Mouse (Mus musculus) forebrain, embryonic 12.5 days (tissue): ENCODE measurements around the gene Invs. TPM values are rescaled to one million over a fixed set of nuclear protein-coding genes. Genes with fewer than 3 reads are reported as not detected.
A peak's percentile ranks its signal among the peaks of the same experiment; 100 is the strongest.
"Not testable (repeated sequence)": the region's sequence is repeated elsewhere in the genome, so short reads cannot be mapped to it uniquely, and the experiment has no call there.

Source experiments
- ATAC-seq: fragments of 200-750 bp; cut with Nextera tagmentation; 2 replicates; pipeline ENCODE4 v1.8.0; 2017; ENCODE audit warnings: moderate TSS enrichment; ENCODE audit not compliant: low FRiP score
- H3K27ac ChIP-seq: fragments of 300-500 bp; sonication (generic); 2 replicates; pipeline ENCODE4 v1.5.1; 2016; ENCODE audit warnings: mild to moderate bottlenecking
- H3K27me3 ChIP-seq: fragments of 300-500 bp; sonication (generic); 2 replicates; pipeline ENCODE4 v1.6.1; 2016; ENCODE audit warnings: mild to moderate bottlenecking
- H3K36me3 ChIP-seq: fragments of 300-500 bp; sonication (generic); replicated peaks from 2 replicates; pipeline ENCODE4 v1.6.1; 2016; ENCODE audit warnings: mild to moderate bottlenecking
- H3K4me1 ChIP-seq: fragments of 300-500 bp; sonication (generic); 2 replicates; pipeline ENCODE4 v1.6.1; 2016
- H3K4me2 ChIP-seq: fragments of 300-500 bp; sonication (generic); 2 replicates; pipeline ENCODE4 v1.6.1; 2016; ENCODE audit warnings: mild to moderate bottlenecking, moderate library complexity
- H3K4me3 ChIP-seq: fragments of 300-500 bp; sonication (generic); replicated peaks from 2 replicates; pipeline ENCODE4 v1.5.1; 2016; ENCODE audit warnings: mild to moderate bottlenecking
- H3K9ac ChIP-seq: fragments of 300-500 bp; sonication (generic); 2 replicates; pipeline ENCODE4 v1.6.1; 2016; ENCODE audit warnings: mild to moderate bottlenecking
- H3K9me3 ChIP-seq: fragments of 300-500 bp; sonication (generic); 2 replicates; pipeline ENCODE4 v1.6.1; 2016
- whole genome bisulfite sequencing: fragments of 180-500 bp; shearing (Covaris S2); methylation state at CpG from one replicate; pipeline ENCODE4 v1.1.7; 2016; 5-methylcytosine and 5-hydroxymethylcytosine counted together
- polyA plus RNA-seq: library from polyadenylated mRNA; unstranded; fragments of >200 nt; fragmentation: Nextera tagmentation; extraction: Ambion mirVana; gene quantifications from 2 replicates; pipeline ENCODE4 v1.2.1, GENCODE M21; 2016

Invs gene
- polyA plus RNA-seq, 1 experiment from 2014 or later, result 10.5 TPM

GRCm38 (mm10) chr4:48334927-48335763 is 55.6 kb downstream of the Invs start:
- ATAC-seq, result peak; percentile 88
- no peaks in the 10 kb centered on the region for H3K36me3 ChIP-seq
- H3K4me3 ChIP-seq, result no peak overlapping the region
- H3K9me3 ChIP-seq, result no peaks in the 10 kb centered on the region
- H3K4me2 ChIP-seq, result no peak overlapping the region
- 3% methylated on average over 7 of the region's 7 CpGs for WGBS
- H3K27ac ChIP-seq, result no peak overlapping the region
- peaks cover 9% of the 10 kb centered on the region for H3K4me1 ChIP-seq
- no peak overlapping the region for H3K9ac ChIP-seq
- 0 out of 2 replicates have a peak, but pooled peaks cover 10% of the 10 kb centered on the region for H3K27me3 ChIP-seq

- Histone ChIP-seq H3K4me1 (no peaks in the 10 kb centered on the region), H3K9me3 (no peaks in the 10 kb centered on the region), H3K9ac (no peak overlapping the region), H3K4me3 (no peak overlapping the region), H3K27ac (no peak overlapping the region), H3K4me2 (no peak overlapping the region), H3K36me3 (no peaks in the 10 kb centered on the region), H3K27me3 (no peaks in the 10 kb centered on the region)
- WGBS, result 81% methylated on average over 4 of the region's 4 CpGs
- ATAC-seq, result no peak
Measured at GRCm38 (mm10) chr4:48342705-48343104, 63.1 kb downstream of the Invs start.

DNA sequence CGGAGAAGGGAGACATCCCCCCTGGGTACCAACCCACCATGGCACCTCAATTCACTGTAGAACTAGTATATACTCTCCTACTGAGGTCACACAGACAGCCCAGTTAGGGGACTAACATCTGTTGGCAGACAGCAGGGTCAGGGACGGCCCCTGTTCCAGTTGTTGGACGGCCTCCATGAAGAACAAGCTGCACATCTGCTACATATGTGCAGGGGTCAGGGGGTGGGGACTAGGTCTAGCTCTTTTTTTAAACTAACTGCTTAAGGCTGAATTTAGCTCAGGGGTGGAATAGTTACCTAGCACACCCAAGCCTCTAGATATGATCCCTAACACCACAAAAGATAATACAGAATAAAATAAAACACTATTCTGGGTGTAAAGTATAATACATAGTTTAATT is 82.8 kb downstream of the Invs start:
- ATAC-seq, result no peak
- H3K36me3 ChIP-seq, result no peaks in the 10 kb centered on the region
- H3K9ac ChIP-seq, result no peak overlapping the region
- H3K9me3 ChIP-seq, result peaks cover 3% of the 10 kb centered on the region; the same call in 1 of the 2 replicates
- no peak overlapping the region for H3K4me2 ChIP-seq
- no peak overlapping the region for H3K4me3 ChIP-seq
- H3K27me3 ChIP-seq, result no peaks in the 10 kb centered on the region
- no peak overlapping the region for H3K27ac ChIP-seq
- 81% methylated on average over 3 of the region's 3 CpGs for WGBS
- H3K4me1 ChIP-seq, result no peaks in the 10 kb centered on the region

- no peak overlapping the region for H3K27ac ChIP-seq
- H3K4me1 ChIP-seq, result no peaks in the 10 kb centered on the region
- H3K9ac ChIP-seq, result no peak overlapping the region
- H3K27me3 ChIP-seq, result no peaks in the 10 kb centered on the region
- no peak overlapping the region for H3K4me2 ChIP-seq
- peaks cover 3% of the 10 kb centered on the region; the same call in 1 of the 2 replicates for H3K9me3 ChIP-seq
- WGBS, result 83% methylated on average over 1 of the region's 1 CpGs
- no peak overlapping the region for H3K4me3 ChIP-seq
- ATAC-seq, result no peak
- no peaks in the 10 kb centered on the region for H3K36me3 ChIP-seq
Measured at GRCm38 (mm10) chr4:48371037-48371436, 91.5 kb downstream of the Invs start.

DNA sequence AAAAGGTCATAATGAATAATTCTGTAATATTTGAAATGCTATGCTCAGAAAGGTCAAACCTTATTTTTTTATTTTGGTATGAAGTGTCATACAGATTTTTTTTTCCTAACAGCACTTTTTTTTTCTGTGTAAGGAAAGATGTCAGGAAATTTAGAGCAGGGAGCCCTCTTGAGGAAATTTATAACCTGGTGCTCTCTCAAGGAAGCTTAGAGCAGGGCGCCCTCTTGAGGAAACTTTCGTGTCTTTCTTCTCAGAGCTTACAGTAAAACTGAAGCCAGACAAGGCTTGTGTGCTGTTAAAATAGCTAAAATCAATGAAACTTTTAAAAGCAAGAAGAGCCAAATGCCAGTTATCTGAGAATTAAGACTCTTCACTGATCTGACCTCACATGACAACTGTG is 101.4 kb downstream of the Invs start:
- ATAC-seq, result no peak
- no peak overlapping the region for H3K9ac ChIP-seq
- H3K27ac ChIP-seq, result no peak overlapping the region
- H3K4me3 ChIP-seq, result no peak overlapping the region
- WGBS, result 1% methylated on average over 2 of the region's 2 CpGs
- H3K4me2 ChIP-seq, result no peak overlapping the region
- H3K9me3 ChIP-seq, result no peaks in the 10 kb centered on the region
- no peaks in the 10 kb centered on the region for H3K4me1 ChIP-seq
- no peaks in the 10 kb centered on the region for H3K27me3 ChIP-seq
- no peaks in the 10 kb centered on the region for H3K36me3 ChIP-seq

DNA sequence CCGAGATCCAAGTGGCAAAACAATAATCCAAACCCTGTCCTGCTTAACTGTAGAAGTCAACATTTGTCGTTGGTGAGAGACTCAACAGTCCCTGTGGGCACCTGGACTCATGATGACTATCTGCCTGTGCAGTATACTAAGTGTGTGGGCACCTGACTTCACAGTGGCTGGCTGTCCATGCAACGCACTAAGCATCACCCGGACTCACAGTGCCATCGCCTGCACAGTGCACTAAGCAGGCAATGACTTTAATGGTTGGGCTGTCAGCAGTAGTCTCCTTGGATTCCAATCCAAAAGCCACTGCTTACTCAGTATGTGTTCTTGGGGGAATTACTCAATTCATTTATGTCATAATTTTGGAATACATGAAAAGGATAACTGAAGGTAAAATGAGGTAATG is 102.9 kb downstream of the Invs start:
- Histone ChIP-seq H3K27me3 (no peaks in the 10 kb centered on the region), H3K4me3 (no peak overlapping the region), H3K27ac (no peak overlapping the region), H3K9ac (no peak overlapping the region), H3K4me1 (no peaks in the 10 kb centered on the region), H3K36me3 (no peaks in the 10 kb centered on the region), H3K9me3 (no peaks in the 10 kb centered on the region), H3K4me2 (no peak overlapping the region)
- ATAC-seq, result no peak
- WGBS, result 82% methylated on average over 5 of the region's 5 CpGs

- 98% methylated on average over 3 of the region's 3 CpGs for WGBS
- H3K4me1 ChIP-seq, result no peaks in the 10 kb centered on the region
- H3K36me3 ChIP-seq, result no peaks in the 10 kb centered on the region
- ATAC-seq, result no peak
- no peak overlapping the region for H3K4me2 ChIP-seq
- H3K4me3 ChIP-seq, result no peak overlapping the region
- no peak overlapping the region for H3K27ac ChIP-seq
- H3K27me3 ChIP-seq, result no peaks in the 10 kb centered on the region
- H3K9ac ChIP-seq, result no peak overlapping the region
- no peaks in the 10 kb centered on the region for H3K9me3 ChIP-seq
Measured at GRCm38 (mm10) chr4:48396949-48397348, 117.4 kb downstream of the Invs start.

- Histone ChIP-seq H3K4me1 (no peaks in the 10 kb centered on the region), H3K36me3 (no peaks in the 10 kb centered on the region), H3K27me3 (no peaks in the 10 kb centered on the region), H3K9me3 (no peaks in the 10 kb centered on the region), H3K4me3 (no peak overlapping the region), H3K27ac (no peak overlapping the region), H3K4me2 (no peak overlapping the region), H3K9ac (no peak overlapping the region)
- ATAC-seq, result no peak
- WGBS, result 71% methylated on average over 16 of the region's 16 CpGs
Measured at GRCm38 (mm10) chr4:48403066-48403640, 123.6 kb downstream of the Invs start.

- ATAC-seq, H3K9ac ChIP-seq, H3K36me3 ChIP-seq, H3K4me2 ChIP-seq, H3K27me3 ChIP-seq, H3K4me3 ChIP-seq, H3K9me3 ChIP-seq, H3K27ac ChIP-seq, H3K4me1 ChIP-seq: not testable (repeated sequence)
- 85% methylated on average over 10 of the region's 10 CpGs for WGBS
Measured at GRCm38 (mm10) chr4:48405724-48406491, 126.3 kb downstream of the Invs start.

GRCm38 (mm10) chr4:48407350-48408039 is 127.9 kb downstream of the Invs start:
- 42% methylated on average over 18 of the region's 18 CpGs for WGBS

DNA sequence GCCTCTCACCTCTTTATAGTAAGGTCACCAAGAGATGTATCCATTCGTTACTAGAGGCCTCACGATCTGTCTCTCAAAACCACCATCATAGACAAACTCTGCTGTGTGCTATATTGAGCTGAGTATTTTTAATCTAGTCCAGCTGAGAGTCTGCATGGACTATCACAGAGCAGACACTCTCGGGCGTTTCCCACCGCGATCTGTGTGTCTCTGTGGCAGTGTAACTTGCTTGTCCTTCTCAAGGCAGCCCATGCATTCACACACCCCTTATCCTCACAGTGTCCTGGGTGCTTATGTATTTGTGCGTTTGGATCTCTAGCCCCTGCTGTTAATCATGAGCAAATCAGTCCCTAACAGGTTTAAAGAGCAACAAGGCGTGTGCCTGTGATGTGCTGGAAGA is 133.9 kb downstream of the Invs start:
- no peaks in the 10 kb centered on the region for H3K27me3 ChIP-seq
- no peak overlapping the region for H3K9ac ChIP-seq
- H3K4me2 ChIP-seq, result no peak overlapping the region
- H3K4me3 ChIP-seq, result no peak overlapping the region
- H3K9me3 ChIP-seq, result no peaks in the 10 kb centered on the region
- no peak overlapping the region for H3K27ac ChIP-seq
- H3K36me3 ChIP-seq, result no peaks in the 10 kb centered on the region
- WGBS, result 94% methylated on average over 8 of the region's 8 CpGs
- ATAC-seq, result no peak
- no peaks in the 10 kb centered on the region for H3K4me1 ChIP-seq

More at GRCm38 (mm10) chr4:48407350-48408039, 127.9 kb downstream of the Invs start:
- peak overlapping the region; percentile 10; the same call in 1 of the 2 replicates for H3K4me2 ChIP-seq
- H3K27ac ChIP-seq, result no peak overlapping the region
- H3K9ac ChIP-seq, result no peak overlapping the region
- no peaks in the 10 kb centered on the region for H3K27me3 ChIP-seq
- no peaks in the 10 kb centered on the region for H3K4me1 ChIP-seq
- H3K9me3 ChIP-seq, result no peaks in the 10 kb centered on the region
- H3K36me3 ChIP-seq, result no peaks in the 10 kb centered on the region
- no peak overlapping the region for H3K4me3 ChIP-seq
- 0 out of 2 replicates have a peak, but pooled peaks have one; percentile 44 for ATAC-seq

GRCm38 (mm10) chr4:48415838-48416335 is 136.3 kb downstream of the Invs start:
- no peaks in the 10 kb centered on the region for H3K36me3 ChIP-seq
- H3K4me1 ChIP-seq, result no peaks in the 10 kb centered on the region
- no peak overlapping the region for H3K4me3 ChIP-seq
- ATAC-seq, result no peak
- WGBS, result 91% methylated on average over 10 of the region's 10 CpGs
- H3K27me3 ChIP-seq, result no peaks in the 10 kb centered on the region
- no peaks in the 10 kb centered on the region for H3K9me3 ChIP-seq
- H3K4me2 ChIP-seq, result no peak overlapping the region
- no peak overlapping the region for H3K27ac ChIP-seq
- no peak overlapping the region for H3K9ac ChIP-seq
